Mouse (Mus musculus) hindbrain, embryonic 11.5 days (tissue): Measurements from ENCODE around the gene Bcar3. TPM values are rescaled to one million over a fixed set of nuclear protein-coding genes. Genes with fewer than 3 reads are reported as not detected.

Experiments used
- ATAC-seq: fragments of 200-750 bp; cut with Nextera tagmentation; 2 replicates; pipeline ENCODE4 v1.8.0; 2017; ENCODE audit warnings: mild to moderate bottlenecking, moderate TSS enrichment, moderate library complexity; ENCODE audit not compliant: low FRiP score
- DNase-seq: peaks from one replicate; pipeline ENCODE4 v3.0.0-alpha.2; 2015; ENCODE audit warnings: low spot score
- H3K27ac ChIP-seq: fragments of 300-500 bp; sonication (generic); 2 replicates; pipeline ENCODE4 v1.5.1; 2014; ENCODE audit warnings: mild to moderate bottlenecking, low read depth, low read length
- H3K27me3 ChIP-seq: fragments of 300-500 bp; sonication (generic); 2 replicates; pipeline ENCODE4 v1.6.1; 2014; ENCODE audit warnings: mild to moderate bottlenecking, low read length, moderate library complexity, mixed read lengths; ENCODE audit not compliant: control insufficient read depth, insufficient read depth
- H3K36me3 ChIP-seq: fragments of 300-500 bp; sonication (generic); 2 replicates; pipeline ENCODE4 v1.6.1; 2014; ENCODE audit warnings: mild to moderate bottlenecking, low read length, moderate library complexity, mixed read lengths; ENCODE audit not compliant: control insufficient read depth, insufficient read depth
- H3K4me1 ChIP-seq: fragments of 300-500 bp; sonication (generic); replicated peaks from 2 replicates; pipeline ENCODE4 v1.6.1; 2014; ENCODE audit warnings: low read length, mixed read lengths; ENCODE audit not compliant: control insufficient read depth, insufficient read depth
- H3K4me2 ChIP-seq: fragments of 300-500 bp; sonication (generic); replicated peaks from 2 replicates; pipeline ENCODE4 v1.6.1; 2014; ENCODE audit warnings: mild to moderate bottlenecking, low read depth, low read length
- H3K4me3 ChIP-seq: fragments of 300-500 bp; sonication (generic); 2 replicates; pipeline ENCODE4 v1.5.1; 2014; ENCODE audit warnings: low read depth, low read length
- H3K9ac ChIP-seq: fragments of 300-500 bp; sonication (generic); 2 replicates; pipeline ENCODE4 v1.6.1; 2014; ENCODE audit warnings: low read depth, low read length
- H3K9me3 ChIP-seq: fragments of 300-500 bp; sonication (generic); 2 replicates; pipeline ENCODE4 v1.6.1; 2016; ENCODE audit warnings: low read length; ENCODE audit not compliant: control insufficient read depth
- WGBS: fragments of 180-500 bp; shearing (Covaris S2); extraction: QIAGEN DNeasy Blood & Tissue Kit; methylation state at CpG from one replicate; pipeline ENCODE4 v1.1.7; 2014; 5-methylcytosine and 5-hydroxymethylcytosine counted together
- polyA plus RNA-seq: library from polyadenylated mRNA; unstranded; fragments of >200 nt; fragmentation: Nextera tagmentation; extraction: Ambion mirVana; gene quantifications from 2 replicates; pipeline ENCODE4 v1.2.1, GENCODE M21; 2014

Gene Bcar3
- polyA plus RNA-seq, 1 experiment from 2014 or later = 6.7 TPM

DNA sequence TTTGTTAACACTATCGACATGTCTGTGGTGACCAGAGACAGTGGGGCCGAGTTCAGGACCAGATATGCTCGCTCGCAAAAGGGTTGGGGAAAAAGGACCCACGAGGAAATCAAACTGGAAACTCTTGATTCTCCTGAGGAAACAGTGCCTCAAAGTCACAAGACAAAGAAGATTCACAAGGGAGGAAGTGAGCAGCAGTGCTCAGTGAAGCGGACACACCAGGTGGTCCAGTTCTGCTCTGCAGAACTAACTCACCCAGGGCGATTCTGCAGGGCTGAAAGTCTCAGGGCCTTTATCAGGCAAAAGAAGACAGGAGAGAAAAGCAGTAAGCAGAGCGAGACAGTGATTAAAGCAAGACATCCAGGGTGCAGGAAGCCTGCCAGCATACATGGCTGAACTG lies 112.5 kb downstream of the Bcar3 start:
- Histone ChIP-seq H3K27me3 (no peaks in the 10 kb centered on the region), H3K4me1 (no peaks in the 10 kb centered on the region), H3K9me3 (no peaks in the 10 kb centered on the region), H3K36me3 (no peaks in the 10 kb centered on the region), H3K4me2 (no peak overlapping the region), H3K9ac (no peak overlapping the region), H3K4me3 (no peak overlapping the region), H3K27ac (no peak overlapping the region)
- DNase-seq (no peak), ATAC-seq (no peak)
- WGBS = 63% methylated on average over 8 of the region's 8 CpGs

- H3K27me3 ChIP-seq = no peaks in the 10 kb centered on the region
- no peak for ATAC-seq
- no peak overlapping the region for H3K9ac ChIP-seq
- H3K4me1 ChIP-seq = no peaks in the 10 kb centered on the region
- no peaks in the 10 kb centered on the region for H3K36me3 ChIP-seq
- DNase-seq = no peak
- H3K27ac ChIP-seq = no peak overlapping the region
- no peak overlapping the region for H3K4me3 ChIP-seq
- H3K9me3 ChIP-seq = no peaks in the 10 kb centered on the region
- WGBS = 84% methylated on average over 6 of the region's 6 CpGs
- no peak overlapping the region for H3K4me2 ChIP-seq
Observed at GRCm38 (mm10) chr3:122407757-122408156, 113.8 kb downstream of the Bcar3 start.

DNA sequence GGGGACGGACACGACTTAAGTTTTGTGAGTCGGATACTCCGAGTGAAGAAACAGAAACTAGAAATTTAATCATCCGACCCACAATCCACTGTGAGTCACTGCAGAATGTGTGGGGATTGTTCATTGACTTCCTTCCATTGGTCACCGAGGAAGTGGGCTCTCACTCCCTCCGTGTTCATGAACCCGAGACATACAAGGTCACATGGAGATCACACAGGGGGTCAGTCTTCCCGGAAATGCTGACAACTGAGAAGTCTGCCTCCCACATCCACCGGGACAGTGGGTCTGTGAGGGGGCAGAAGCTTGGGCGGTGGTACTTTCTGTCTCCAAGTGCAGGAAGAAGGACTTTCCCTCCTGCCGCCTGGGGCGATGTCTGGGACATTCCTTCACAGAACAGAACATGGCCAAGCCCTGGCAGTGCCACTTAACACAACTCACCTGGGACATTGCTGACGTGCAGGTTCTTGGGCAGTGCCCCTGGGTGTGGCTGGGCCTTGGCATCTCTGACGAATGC lies 114.9 kb downstream of the Bcar3 start:
- no peak for ATAC-seq

DNA sequence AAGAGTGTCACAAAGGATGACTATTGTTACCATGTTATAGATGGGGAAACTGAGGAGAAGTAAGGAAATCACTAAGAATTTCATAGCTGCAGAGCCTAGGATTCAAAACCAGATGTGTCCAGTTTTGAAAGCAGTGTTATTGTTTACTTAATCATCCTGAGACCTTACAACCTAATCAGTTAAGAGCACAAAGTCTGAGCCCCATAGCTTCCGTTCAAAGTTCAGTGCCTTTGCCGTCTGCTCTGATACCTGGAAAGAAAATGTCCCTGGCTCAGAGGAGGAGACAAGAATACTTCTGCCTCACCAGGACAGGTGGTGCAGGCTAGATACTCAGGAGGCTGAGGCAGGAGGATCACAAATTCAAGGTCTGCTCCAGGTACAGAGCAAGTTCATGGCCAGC lies 117.7 kb downstream of the Bcar3 start:
- DNase-seq (no peak), ATAC-seq (no peak)
- 84% methylated on average over 2 of the region's 2 CpGs for WGBS
- no peaks in the 10 kb centered on the region; the same call in 1 of the 2 replicates for H3K4me1 ChIP-seq
- no peak overlapping the region for H3K9ac ChIP-seq
- no peaks in the 10 kb centered on the region for H3K27me3 ChIP-seq
- H3K4me2 ChIP-seq = no peak overlapping the region
- no peaks in the 10 kb centered on the region for H3K9me3 ChIP-seq
- no peak overlapping the region for H3K4me3 ChIP-seq
- no peaks in the 10 kb centered on the region for H3K36me3 ChIP-seq
- H3K27ac ChIP-seq = no peak overlapping the region

More for the DNA sequence above, 114.9 kb downstream of the Bcar3 start:
- no peaks in the 10 kb centered on the region for H3K4me1 ChIP-seq
- WGBS = 79% methylated on average over 15 of the region's 15 CpGs
- no peak for DNase-seq
- H3K36me3 ChIP-seq = no peaks in the 10 kb centered on the region
- H3K4me2 ChIP-seq = no peak overlapping the region
- no peaks in the 10 kb centered on the region for H3K27me3 ChIP-seq
- H3K4me3 ChIP-seq = no peak overlapping the region
- no peak overlapping the region for H3K9ac ChIP-seq
- H3K9me3 ChIP-seq = no peaks in the 10 kb centered on the region
- no peak overlapping the region for H3K27ac ChIP-seq

GRCm38 (mm10) chr3:122413729-122414561 lies 120.0 kb downstream of the Bcar3 start:
- Histone ChIP-seq H3K4me2 (no peak overlapping the region), H3K4me1 (no peaks in the 10 kb centered on the region; the same call in 1 of the 2 replicates), H3K27ac (no peak overlapping the region), H3K36me3 (no peaks in the 10 kb centered on the region), H3K9me3 (no peaks in the 10 kb centered on the region), H3K9ac (no peak overlapping the region), H3K4me3 (no peak overlapping the region), H3K27me3 (0 out of 2 replicates have a peak, but pooled peaks cover 3% of the 10 kb centered on the region)
- DNase-seq (peak; percentile 27), ATAC-seq (no peak)
- WGBS = 28% methylated on average over 17 of the region's 17 CpGs

DNA sequence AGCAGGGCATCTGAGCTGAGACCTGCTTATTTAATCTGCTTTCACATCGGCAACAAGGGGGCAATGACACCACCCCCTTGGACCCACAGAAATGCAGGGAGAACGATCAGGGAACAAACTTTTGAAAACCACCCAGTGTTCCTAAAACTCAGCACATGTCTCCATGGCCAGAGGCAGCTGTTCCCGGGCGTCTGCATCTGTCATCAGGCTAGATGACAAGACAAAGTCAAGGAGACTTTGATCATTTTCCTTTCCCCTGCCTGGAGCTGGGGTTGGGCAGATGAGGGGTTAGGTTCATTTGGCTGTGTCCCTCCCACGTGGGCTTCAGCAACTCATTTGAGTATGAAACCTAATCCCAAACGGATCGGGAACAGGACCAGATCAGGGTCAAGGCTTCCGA lies 120.9 kb downstream of the Bcar3 start:
- H3K36me3 ChIP-seq = no peaks in the 10 kb centered on the region
- no peak overlapping the region for H3K9ac ChIP-seq
- no peak for DNase-seq
- no peak overlapping the region for H3K4me3 ChIP-seq
- WGBS = 66% methylated on average over 8 of the region's 8 CpGs
- no peak overlapping the region for H3K4me2 ChIP-seq
- no peaks in the 10 kb centered on the region for H3K9me3 ChIP-seq
- H3K4me1 ChIP-seq = no peaks in the 10 kb centered on the region; the same call in 1 of the 2 replicates
- ATAC-seq = no peak
- peaks cover 3% of the 10 kb centered on the region; the same call in 1 of the 2 replicates for H3K27me3 ChIP-seq
- no peak overlapping the region for H3K27ac ChIP-seq

GRCm38 (mm10) chr3:122417466-122417865 lies 123.5 kb downstream of the Bcar3 start:
- peaks cover 6% of the 10 kb centered on the region; the same call in 1 of the 2 replicates for H3K27me3 ChIP-seq
- H3K27ac ChIP-seq = no peak overlapping the region
- 50% methylated on average over 11 of the region's 11 CpGs for WGBS
- H3K4me2 ChIP-seq = no peak overlapping the region
- ATAC-seq (no peak), DNase-seq (no peak)
- no peaks in the 10 kb centered on the region for H3K9me3 ChIP-seq
- H3K9ac ChIP-seq = no peak overlapping the region
- peaks cover 2% of the 10 kb centered on the region for H3K4me1 ChIP-seq
- H3K4me3 ChIP-seq = no peak overlapping the region
- H3K36me3 ChIP-seq = no peaks in the 10 kb centered on the region

GRCm38 (mm10) chr3:122418564-122419274 lies 124.8 kb downstream of the Bcar3 start:
- Histone ChIP-seq H3K4me2 (no peak overlapping the region), H3K36me3 (no peaks in the 10 kb centered on the region), H3K9ac (no peak overlapping the region), H3K27ac (no peak overlapping the region), H3K4me3 (no peak overlapping the region), H3K4me1 (peaks cover 2% of the 10 kb centered on the region), H3K27me3 (peaks cover 6% of the 10 kb centered on the region; the same call in 1 of the 2 replicates), H3K9me3 (no peaks in the 10 kb centered on the region)
- DNase-seq (peak; percentile 39), ATAC-seq (no peak)
- 31% methylated on average over 16 of the region's 16 CpGs for WGBS
